Mouse (Mus musculus): Measurements from ENCODE around the gene Pmepa1. TPM values are rescaled to one million over a fixed set of nuclear protein-coding genes. Genes with fewer than 3 reads are reported as not detected.

The Pmepa1 gene
- total RNA-seq, 2 experiments from 2014 or later, result 38.2 to 50.7 TPM

DNA sequence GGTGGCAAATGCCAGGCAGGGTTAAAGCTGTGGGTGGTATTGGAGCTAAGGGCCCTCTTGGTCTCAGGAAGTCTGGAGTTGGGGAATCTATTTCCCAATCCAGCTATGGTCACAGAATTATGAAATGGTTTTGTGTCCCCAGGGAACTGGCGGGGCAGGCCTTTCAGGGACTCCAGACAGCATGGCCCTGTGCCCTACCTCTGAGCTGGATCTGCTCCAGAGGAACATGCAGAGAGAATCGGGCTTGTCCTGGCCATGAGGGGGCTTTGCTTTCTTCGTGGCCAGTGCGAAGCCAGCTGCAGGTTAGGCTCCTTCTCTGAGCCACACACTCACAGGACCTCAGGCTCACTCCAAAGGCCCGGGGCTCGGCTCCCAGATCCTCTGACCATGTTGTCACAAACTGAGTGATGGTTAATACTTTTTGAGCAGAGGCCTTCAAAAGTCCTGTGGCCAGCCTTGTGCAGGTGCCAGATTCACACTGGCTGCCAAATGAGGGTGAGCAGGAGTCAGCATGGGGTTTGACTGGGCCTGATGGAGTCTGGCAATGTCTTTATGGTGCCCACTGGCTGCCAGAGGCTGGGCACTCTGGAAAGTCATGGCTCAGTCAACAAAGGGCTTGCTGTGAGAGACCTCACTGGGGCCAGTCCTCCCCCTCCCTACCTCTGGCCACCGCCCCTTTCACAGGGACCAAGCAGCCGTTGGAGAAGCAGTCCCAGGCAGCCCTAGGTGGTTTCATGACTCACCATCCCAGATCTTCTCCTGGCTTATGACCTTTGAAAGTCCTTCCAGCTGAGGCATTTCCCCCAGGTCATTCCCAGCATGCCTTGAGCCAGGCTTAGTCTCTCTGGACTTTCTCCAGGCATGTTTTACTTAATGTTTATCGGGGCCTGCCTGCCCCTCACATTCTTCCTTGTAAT is 4.9 kb upstream of the Pmepa1 start:
- DNase-seq (ENCODE audit: low spot score in 2 of 2), result no peak
- intact Hi-C loops (cut with DNase I), result no loop called here

DNA sequence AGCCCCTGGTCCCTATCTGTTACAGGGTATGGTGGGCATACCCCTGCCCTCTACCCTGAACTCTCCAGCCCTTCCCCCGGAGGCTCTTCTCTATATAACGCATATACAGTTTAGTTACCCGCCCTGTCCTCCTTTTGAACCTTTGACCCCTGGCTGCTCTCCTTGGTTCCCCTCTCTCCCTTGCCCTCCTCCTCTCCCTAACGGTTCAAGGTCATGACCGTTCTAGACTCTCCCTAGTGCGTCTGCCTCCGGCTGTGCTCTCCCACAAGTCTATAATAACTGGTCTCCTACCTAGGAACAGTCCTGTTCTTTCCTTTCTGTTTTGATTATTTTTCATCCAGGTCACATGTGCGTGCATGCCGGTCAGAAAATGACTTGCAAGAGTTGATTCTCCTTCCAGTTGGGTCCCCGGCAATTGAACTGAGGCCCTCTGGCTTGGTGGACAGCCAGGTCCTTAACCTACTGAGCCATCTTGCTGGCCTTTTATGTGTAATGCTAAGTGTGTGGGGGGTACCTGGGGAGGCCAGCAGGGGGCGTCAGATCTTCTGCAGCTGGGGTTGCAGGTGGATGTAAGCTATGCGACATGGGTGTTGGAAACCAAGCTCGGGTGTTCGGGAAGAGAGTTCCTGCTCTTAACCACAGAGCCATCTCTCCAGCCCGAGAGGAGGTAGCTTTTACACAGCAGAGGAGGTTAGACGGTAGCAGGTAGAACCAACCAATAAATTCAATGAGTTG is 2.7 kb upstream of the Pmepa1 start:
- no peak for DNase-seq (ENCODE audit: low spot score in 2 of 2)
- intact Hi-C loops (cut with DNase I), result no loop called here

DNA sequence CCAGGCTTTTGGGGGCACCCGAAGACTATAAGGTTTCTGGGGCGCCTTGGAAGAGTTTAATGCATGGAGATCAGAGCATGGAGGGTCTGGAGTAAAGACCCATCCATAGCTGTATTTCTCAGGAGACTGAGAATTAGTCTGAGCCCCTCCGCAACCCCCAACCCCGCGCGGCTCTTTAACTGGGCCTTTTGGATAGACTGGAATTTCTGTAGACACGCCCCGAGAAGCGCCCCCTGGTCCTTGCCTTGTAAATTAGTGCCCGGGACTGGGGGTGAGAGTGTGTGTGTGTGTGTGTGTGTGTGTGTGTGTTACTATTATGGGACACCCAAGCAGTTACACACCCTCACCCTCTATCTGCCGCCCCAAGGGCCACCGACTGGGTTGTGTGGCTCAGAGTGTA is 526 bp upstream of the Pmepa1 start:
- DNase-seq (ENCODE audit: low spot score in 2 of 2), result no peak
- intact Hi-C loops (cut with DNase I), result loop anchor here (2.0 kb wide), 1 partner anchor 24 kb away; no protein-coding TSS in a partner anchor

DNA sequence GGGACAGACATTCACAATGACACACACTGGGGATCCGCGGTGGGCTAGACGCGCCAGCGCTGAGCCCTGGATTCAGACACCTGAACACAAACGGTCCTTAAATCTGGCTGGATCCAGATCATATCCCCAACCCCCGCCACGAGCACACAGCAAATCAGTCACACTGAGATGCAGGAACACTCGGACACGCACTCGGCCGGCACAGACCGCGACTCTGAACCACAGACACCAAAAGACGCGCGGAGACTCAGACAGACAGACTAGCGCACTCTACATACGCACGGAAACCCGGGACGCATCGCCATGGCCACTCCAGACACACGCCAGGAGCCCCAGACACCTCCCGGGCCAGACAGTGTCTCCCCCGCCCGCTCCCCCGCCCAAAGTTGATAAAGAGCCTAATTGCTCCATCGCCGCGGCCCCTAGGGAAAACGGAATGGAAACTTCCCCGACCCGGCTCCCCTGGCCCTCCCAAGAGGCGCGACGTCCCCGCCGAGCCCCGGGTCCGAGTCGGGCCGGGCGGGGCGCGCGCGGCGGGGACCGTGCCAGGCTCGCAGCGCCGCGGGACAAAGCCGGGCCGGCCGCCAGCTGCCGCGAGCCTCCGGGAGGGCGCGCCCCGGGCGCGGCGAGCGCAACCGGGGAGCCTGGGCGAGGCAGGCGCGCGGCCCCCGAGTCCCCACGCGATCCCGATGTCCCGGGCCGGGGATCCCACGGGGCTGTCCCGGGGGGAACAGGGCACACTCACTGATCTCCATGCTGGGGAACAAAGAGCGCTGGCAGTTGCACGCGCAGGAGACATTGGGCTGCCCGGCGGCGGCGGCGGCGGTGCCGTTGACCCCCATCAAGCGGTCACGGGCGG is 761 bp downstream of the Pmepa1 start:
- intact Hi-C loops (cut with DNase I), result loop anchor here (2.0 kb wide), 2 partner anchors 25 to 31 kb away; no protein-coding TSS in a partner anchor
- peak; percentile 54 to 58 for DNase-seq (ENCODE audit: low spot score in 2 of 2)

DNA sequence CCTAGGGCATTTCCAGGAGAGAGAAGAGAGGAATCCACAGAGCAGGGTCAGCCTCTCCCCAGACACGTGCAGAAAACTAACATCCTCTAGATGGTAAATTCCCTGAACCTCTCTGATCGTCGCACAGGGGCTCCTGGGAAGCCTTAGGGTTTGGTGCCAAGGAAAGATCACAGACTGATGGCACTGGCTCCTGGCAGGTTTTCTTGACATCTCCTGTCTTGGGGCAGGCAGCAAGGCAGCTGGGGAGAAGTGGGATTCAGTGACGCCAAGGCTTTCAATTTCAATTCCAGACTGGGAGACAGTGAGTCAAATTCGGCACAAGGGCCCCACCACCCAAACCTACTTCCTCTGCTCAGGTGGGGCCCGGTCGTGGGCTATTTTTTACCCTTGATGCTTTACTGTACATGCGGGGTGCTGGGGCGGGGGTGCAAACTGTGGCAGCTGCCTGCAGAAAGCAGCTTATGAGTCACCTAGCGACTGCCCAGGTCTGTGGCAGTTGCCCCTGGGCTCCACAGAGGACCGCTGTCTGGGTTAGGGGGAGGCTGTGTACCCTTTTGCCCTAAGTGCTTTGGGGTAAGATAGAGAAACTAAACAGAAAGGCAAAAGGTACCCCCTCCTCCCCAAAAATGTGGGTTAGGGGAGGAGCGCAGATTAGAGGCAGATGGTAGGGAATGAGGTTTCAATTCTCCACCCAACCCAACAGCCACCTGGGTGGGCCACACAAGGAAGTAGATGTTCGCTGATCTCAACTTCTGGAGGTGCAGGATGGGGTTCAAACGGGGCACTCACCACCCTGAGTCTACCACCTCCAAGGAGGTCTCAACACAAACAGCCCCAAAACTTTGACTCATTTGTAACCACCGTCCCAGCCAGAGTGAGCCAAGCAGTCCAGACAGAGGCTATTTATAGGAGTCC is 1.6 kb downstream of the Pmepa1 start:
- no peak for DNase-seq (ENCODE audit: low spot score in 2 of 2)
- intact Hi-C loops (cut with DNase I), result loop anchor here (2.0 kb wide), 1 partner anchor 32 kb away; no protein-coding TSS in a partner anchor

DNA sequence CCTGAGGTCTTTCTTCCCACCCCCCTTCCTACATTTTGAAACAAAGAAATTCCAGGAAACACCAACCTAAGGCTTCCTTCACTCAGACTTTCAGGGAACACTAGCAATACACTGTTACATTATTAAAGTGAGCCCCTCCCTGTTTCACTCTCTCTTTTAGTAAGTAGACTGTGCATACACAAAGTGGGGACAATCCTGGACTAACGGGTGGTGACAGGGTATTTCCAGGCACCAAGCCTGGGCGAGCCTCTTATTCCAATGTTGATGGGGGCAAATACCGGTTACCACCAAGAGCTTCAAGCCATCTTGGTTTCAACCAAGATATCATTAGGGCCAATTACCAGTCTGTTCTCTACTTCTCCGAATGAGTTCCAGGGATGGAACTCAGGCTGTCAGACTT is 2.4 kb downstream of the Pmepa1 start:
- no peak for DNase-seq (ENCODE audit: low spot score in 2 of 2)
- intact Hi-C loops (cut with DNase I), result loop anchor here (2.0 kb wide), 2 partner anchors 33 to 43 kb away; no protein-coding TSS in a partner anchor

DNA sequence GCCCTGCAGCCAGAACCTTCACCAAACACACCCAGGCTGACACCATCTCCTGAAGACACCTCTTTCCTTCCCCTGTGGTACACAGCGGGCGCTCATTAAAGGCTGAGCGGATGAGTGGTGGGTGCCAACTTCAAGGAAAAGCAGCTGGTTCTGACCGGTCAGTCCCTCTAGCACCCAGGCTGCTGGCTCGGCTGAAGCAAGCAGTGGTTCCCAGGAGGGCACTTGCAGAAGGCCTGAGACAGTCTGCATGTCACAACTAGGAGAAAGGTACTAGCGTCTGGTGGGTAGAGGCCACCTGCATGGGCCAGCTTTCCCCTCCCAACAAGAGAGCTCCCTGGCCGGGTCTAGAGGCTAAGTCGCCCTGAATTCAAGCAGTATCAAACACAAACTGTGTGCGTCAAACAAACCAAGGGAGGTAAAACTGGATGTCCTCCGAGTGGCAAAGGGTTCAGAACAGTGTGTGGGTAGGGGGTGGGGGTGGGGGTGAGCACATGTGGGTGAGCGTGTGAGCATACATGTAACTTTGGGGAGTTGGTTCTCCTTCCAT is 3.9 kb downstream of the Pmepa1 start:
- DNase-seq (ENCODE audit: low spot score in 2 of 2), result no peak
- intact Hi-C loops (cut with DNase I), result loop anchor here (2.0 kb wide), 1 partner anchor 42 kb away; no protein-coding TSS in a partner anchor

DNA sequence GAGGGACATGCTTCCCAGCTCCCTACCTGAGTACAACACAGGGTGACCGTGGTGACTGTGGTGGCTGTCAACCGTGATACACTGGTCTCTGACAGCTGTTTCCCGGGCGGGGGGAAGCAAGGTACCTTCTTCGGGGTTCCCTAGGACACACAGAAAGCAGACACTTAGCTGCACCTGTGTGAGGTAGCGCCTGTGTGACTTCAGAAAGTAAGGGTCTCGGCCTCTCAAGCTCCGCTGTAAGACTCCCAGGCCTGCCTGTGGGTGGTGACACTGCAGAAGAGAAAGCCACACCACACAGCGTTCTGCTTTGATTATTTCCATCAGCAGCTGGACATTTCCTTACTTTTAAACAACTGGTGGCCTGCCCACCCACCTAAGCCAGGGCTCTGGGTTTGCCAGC is 4.8 kb downstream of the Pmepa1 start:
- no peak for DNase-seq (ENCODE audit: low spot score in 2 of 2)
- intact Hi-C loops (cut with DNase I), result no loop called here

DNA sequence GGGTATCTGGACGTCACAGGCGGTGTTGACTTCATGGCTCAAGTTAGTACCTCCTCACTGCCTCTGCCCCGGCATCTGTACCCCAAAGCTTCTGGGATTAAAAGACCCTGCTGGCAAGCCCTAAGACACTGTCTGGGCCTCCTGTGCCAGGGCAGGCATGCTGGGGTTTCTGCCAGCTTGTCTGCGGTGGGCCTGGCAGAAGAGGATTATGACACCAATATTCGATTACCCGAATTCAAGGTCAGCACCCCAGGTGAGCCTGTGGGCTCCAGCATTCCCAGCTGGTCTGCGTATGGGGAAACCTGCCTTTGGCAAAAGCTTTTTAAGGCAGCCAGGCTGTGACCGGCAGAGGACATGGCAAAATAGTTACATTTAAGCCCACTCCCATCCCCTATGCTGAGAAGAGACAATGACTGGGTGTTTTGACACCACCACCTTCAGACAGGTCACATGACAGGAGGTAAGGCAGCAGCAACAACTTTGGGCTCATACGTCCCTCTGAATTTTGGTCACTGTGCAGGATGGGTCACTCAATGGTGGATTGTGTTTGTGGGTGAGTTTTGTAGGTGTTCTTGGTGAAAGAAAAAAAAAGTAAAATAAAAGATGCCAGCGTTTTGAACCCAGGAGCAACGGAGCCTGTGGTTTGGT is 5.6 kb downstream of the Pmepa1 start:
- DNase-seq (ENCODE audit: low spot score in 2 of 2), result no peak
- intact Hi-C loops (cut with DNase I), result no loop called here

DNA sequence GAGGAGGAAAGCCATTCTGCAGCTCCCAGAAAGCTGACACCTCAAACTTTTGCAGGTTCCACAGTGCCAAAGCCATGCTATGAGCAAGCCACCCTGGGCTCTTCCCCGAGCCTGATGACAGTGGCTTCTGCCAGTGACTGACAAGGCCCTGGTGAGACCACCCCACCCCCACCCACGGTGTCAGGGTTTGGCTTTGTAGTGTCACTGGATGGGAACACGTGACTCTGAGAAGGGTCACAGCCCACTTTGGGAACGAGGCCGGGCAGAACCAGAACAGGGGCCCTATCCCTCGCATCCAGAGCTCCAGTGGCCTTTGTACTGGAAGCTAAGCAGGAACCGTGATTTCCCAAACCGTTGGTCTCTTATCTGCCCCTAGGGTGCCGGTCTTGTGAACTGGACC is 6.1 kb downstream of the Pmepa1 start:
- intact Hi-C loops (cut with DNase I), result no loop called here

DNA sequence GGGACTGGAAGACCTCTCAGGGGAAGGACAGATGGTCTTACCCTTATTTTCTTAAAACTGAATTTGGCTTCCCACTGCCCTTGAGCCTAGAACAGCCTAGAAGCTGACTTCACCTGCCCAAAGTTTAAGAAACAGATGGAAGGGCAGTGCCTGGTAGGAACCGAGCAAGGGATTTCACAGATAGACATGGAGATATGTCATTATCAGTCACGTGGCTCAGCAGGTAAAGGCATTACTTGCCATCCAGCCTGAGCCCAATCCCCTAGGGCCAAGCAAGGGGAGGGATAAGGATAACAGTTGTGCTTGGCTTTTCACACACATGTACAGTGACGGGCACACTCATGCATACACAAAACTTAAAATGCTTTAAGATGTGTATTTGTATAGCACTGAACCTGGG is 8.8 kb downstream of the Pmepa1 start:
- intact Hi-C loops (cut with DNase I), result no loop called here
- no peak for DNase-seq (ENCODE audit: low spot score in 2 of 2)

More for the DNA sequence above, 6.1 kb downstream of the Pmepa1 start:
- DNase-seq (ENCODE audit: low spot score in 2 of 2), result no peak

DNA sequence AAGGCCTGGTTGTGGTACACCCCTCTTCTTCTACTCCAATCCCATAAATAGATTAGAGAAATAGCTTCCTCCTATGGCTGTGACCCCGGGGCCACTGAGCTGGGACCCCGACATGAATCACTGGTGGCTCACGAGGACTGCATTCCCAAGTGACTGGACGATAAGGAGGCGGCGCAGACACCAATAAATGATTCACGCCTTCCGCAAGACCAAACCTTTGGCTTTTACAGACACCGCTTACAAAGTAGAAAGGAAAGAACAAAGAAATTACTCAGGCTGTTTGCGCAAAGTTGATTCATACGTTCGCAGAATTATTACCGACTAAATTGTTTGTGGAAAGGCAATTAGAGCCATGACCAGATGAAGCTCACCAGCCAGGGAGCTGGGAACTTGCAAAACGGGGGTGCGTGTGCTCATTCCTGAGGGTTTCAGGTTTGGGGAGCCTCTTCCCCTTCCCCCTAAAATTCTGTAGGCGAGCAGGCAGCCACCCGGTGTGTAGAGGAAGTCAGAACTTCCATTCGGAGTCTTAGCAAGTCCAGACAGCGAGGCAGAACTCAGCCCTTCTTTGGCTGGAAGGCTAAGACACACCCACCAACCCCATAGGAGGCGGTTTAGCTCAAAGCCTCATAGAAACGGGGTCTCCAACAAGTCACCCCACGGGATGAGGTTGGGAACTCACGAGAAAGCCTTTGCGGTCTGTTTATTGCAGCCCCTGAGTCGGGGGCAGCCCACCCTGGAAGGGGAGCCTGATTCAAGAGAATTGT is 9.8 kb downstream of the Pmepa1 start:
- no peak for DNase-seq (ENCODE audit: low spot score in 2 of 2)
- intact Hi-C loops (cut with DNase I), result no loop called here

DNA sequence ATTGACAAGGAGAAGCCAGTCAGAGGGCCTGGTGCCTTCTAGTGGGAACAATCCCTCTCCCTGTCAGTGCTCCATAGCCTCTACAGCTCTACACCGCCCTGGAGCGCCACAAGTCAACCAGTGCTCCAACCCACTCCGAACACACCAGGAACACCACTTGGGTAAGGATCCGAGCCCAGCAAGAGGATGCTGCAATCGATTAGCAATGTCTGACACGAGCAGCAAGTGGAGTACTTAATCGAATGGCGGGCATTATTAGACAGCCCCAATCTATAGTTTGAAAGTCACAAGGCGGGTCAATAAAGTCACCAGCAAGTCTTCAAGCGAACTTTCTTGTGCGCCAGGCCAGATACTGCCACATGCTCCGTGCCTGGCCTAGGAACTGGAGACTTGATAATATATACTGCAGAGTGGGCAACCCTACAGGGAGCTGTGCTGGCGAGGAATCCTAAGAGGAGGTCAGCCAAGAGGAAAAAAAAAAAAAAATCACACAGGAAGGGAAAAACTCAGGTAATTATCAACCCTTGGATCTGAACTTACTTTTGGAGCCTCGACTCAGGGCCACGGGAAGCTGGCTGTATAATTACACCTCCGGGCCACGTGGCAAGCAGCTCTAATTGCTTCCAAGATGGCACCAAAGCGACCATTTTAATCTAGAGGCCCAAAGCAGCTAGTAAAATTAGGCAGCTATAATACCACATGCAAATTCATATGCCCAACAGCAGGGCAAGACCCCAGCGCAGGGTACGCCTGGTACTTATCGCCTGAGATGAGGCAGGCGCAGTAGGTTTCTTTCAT is 10.7 kb downstream of the Pmepa1 start:
- no peak for DNase-seq (ENCODE audit: low spot score in 2 of 2)
- intact Hi-C loops (cut with DNase I), result no loop called here

DNA sequence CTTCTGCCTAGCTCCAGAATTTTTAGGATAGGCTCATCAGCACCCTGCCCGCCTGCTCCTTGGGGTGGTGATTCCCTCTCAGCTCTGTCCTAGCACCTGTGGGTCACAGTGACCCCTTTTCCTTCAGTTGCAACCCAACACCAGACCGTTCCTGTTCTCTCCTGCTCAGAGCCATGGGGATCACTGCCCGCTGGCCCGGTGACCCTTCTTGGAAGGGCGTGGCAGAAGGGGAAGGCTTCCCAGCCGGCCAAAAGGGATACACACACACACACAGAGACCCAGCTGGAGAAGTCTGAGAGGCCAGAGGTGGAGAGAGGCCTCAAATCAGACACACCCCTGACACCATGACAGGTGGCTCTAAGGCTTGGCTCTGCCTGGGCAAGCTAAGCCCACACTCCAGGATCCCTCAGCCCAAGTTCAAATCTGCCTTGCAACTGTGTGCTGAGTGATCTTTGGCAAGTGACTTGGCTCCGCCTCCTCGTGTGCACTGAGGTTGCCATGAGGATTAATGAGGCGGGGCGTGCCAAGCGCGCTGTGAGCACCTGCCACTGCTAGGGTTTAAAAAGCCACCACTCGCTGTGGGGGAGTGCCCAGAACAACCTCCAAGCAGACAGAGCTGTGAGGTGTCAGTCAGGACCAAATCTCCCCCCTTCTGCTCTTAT is 11.7 kb downstream of the Pmepa1 start:
- DNase-seq (ENCODE audit: low spot score in 2 of 2), result no peak
- intact Hi-C loops (cut with DNase I), result no loop called here

DNA sequence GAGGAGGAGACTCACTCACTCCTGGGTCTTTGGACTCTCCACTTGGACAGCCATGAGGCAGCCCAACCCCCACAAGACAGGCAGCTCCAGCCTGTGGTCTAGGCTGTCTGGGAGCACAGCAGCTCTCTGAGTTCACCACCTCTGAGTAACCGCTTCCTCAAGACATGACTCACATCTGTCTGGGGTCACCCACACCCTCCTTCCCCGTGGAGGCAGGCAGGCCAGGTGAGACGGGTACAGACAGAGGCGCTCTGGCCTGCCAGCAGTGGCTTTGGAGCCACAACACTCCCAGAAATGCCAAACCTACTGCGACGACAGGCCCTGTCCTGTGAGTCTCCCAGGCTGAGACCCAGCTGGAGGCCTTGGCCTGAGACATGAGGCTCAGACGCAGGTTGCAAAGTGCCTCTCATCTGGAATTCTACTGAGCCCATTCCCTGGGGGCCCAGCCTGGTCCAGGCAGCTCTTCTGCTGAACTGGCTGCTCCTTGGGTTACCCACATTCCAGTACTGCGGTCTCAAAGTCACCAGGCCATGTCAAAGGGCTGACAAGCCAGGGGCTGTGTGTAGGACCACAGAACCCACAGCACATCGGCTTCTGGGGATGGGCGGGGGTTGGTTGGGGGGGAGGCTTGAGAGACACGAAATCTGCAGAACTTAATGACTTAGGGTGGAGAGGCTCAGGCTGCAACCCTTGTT is 12.6 kb downstream of the Pmepa1 start:
- no peak for DNase-seq (ENCODE audit: low spot score in 2 of 2)
- intact Hi-C loops (cut with DNase I), result no loop called here
